Mouse (Mus musculus) brain, embryonic 18.5 days (tissue): ENCODE measurements around the gene Rtn4r.

Source experiments
- DNase-seq: peaks from one replicate; pipeline ENCODE4 v3.0.0-alpha.2; 2012; ENCODE audit warnings: low read depth, low spot score

The Rtn4r gene

DNA sequence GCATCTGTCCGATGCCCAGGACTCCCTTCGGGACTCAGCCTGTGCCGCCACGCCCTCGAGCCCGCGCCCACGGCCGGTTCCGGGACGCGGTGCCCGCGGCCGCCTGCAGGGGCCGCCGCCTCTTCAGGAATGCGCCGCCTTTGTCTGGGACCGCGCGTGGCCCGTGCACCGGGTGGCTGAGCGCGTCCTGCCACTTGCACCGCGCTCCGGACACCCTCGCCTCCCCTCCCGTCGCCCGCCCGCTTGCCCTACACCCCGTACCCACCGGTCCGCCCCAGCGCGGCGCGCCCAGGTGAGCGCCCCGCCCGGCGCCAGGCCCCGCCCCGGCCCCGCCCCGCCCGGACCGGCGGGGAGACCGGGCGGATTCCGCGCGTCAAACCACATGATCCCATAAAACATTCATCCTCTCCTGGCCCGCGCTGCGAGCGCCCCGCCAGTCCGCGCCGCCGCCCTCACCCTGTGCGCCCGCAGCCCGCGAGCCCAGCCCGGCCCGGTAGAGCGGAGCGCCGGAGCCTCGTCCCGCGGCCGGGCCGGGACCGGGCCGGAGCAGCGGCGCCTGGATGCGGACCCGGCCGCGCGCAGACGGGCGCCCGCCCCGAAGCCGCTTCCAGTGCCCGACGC lies at the start of gene Rtn4r:
Gene Rtn4r, plus strand, starts transcription at position 402 of the 621 bp plus-strand sequence.
- no peak for DNase-seq

- no peak for DNase-seq
These were observed 49.0 kb upstream of the Rtn4r start for GRCm38 (mm10) chr16:18078314-18079015.

DNA sequence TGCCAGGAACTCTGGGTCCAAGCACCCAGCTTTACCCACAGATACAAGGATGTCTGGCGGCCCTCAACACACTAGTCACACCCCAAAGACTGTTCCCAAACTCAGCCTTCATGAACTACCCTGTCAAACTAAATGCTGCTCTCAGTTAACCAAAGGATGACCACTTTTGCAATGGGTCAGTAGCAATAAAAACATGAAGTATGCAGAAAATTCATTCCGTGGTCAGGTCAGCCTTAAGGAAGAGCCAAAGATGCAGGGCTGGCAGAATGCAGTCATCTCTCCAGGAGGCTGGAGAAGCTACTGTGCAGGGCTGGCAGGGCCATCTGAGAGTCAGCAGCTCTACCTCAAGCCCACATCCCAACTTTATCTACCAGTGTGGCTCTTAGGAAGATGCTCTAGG lies 48.1 kb upstream of the Rtn4r start:
- no peak for DNase-seq

DNA sequence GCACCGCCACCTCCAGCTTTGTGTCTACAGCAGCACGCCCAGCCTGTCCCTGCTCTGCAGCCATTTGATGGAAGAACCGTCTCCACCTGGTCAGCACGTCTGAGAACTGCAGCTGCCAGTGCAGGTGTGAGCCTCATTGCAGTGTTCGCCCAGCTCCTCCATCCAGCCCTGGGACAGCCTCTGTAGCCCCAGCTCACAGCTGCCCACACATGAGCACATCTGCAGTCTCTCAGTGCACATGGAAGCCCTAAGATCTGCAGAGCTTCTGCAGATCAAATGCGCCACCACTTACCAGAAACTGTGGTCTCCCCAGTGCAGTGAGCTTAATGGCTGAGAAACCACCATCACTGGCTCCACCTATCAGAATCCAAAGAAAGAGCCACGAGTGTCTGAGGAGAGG lies 47.3 kb upstream of the Rtn4r start:
- no peak for DNase-seq

- no peak for DNase-seq
These were observed 46.2 kb upstream of the Rtn4r start for GRCm38 (mm10) chr16:18081149-18081827.

DNA sequence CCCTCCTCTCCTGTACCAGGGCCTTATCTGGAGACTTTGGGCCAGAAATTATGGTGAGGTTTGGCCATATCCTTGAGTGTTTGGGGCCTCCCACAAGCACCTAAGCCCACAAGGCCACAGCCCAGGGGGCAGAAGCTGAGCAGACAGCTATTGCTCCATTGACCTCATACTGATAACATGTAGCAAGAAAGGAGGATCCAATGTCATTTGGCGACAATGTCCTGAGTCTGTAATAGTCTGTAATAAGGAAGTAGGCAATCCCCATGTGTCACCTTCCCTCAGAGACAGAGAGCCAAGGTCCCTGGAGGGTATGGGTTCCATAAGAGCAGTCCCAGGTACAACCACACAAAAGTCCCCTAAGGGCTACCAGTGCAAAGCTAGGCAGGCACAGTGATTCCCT lies 45.2 kb upstream of the Rtn4r start:
- DNase-seq: no peak

DNA sequence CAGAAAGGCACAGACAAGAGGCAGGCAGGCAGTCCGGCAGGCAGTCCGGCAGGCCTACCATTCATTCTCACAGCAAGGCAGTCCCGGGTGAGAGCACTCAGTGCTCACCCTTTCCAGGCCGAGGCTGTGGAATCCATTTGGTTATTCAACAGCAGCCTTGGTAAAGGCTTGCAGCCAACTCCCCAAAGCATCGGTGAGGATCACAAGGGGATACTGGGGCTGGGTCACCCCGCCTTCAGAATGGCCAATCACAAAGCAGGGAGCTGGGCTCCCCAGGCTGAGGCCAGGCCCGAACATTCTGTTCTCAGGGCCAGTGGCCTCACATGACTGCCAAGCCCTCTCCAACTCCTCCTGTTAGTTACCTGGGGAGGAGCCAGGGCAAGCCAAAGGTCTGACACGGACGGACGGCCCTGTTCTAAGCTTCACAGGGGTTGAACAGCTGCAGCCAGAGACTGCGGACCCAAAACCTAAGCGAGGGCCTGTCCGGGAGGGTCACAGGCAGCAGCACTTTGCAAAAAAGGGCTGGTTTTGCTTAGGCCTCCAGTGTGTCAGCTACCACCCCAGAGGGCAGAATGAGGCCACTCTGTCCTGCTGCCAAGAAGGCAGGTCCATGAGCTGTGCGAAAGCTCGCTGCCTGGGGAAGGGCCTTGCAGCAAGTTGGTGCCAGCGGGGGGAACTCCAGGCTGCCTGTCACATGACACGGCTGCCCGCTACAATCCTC lies 44.1 kb upstream of the Rtn4r start:
- DNase-seq: no peak

DNA sequence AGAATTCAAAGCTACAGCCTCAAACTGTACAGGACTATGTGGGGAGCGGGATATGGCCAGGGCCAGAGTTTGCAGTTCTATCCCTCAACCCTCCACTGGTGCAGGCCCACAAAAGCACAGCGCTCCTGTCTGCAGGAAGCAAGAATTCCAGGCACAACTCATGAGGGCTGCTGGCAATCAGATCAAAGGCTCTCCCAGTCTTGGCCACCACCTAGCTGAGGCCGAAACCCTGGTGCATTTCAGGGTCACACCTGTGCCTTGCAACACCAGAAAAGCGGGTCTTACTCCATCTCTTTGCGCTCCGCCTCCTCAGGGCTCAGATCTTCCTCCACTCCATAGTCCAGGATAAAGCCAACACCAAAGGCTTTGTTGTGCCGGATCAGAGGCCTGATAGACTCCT lies 43.2 kb upstream of the Rtn4r start:
- no peak for DNase-seq

GRCm38 (mm10) chr16:18087101-18087500 lies 40.3 kb upstream of the Rtn4r start:
- DNase-seq: no peak

GRCm38 (mm10) chr16:18096348-18096747 lies 31.1 kb upstream of the Rtn4r start:
- DNase-seq: no peak

DNA sequence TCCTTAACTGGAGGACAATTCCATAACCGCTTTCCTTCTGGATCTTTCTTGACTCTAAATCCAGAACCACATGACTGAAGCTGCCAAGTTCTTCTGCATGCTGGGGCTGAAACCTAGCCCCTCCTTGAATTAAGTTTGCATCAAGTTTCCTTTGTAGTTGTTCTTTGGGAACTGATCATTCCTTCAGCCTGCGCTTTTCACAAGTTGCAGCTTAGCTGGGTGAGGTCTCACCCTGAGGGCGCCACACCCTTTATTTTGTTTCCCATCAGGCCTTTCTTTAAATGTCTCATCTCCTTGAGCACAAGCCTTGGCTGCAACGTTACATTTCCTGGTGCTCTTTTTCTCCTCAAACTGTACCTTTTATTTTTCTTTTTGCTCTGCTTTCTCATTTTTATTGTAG lies 24.6 kb upstream of the Rtn4r start:
- DNase-seq: no peak

DNA sequence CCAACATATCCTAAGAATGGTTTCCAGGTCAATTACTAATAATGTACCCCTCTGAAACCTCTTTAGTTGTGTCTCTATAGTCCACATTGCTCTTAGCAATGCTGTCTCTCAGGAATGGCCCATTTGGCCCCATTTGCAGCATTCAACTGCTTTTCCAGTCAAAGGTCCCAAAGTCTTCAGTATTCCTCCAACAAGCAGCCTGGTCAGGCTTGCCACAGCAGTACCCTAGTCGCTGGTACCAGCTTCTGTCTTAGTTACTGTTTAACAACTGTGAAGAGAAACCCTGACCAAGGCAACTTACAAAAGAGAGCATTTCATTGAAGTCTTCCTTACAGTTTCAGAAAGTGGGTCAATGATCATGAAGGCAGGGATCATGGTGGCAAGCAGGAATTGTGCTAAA lies 24.1 kb upstream of the Rtn4r start:
- DNase-seq: no peak

GRCm38 (mm10) chr16:18103808-18104207 lies 23.6 kb upstream of the Rtn4r start:
- DNase-seq: no peak

DNA sequence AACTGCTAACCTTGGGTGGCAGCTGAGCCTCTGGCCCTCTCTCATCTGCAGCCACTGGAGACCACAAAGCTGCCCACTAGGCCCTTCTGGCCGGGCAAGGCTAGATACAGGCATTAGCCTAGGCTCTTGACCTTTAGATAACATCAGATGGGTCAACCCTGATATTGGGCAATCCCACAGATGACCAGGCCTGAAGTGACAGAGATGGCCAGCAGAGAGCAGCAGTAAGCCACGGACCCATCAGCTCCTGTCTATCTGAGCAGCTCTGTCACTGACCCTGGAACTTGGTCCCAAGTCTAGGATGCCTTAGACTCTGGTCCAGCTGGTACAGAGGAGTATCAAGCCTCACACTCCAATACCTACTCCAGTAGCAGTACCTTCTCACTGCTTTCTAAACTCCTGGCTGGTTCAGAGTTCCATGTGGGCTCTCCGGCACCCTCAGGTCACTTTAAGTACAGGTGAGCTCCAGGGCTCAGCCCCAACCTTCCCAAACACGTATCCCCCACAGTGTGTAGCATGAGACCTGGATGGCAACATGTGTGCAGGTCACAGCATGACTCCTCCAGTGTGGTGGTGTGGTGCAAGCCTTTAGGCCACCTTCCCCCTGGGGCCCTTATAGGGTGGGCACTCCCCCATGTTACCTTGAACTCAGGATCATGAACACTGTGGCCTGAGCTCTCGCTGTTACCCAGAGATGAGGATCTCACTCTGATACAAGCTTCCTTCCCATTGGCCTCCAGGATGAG lies 19.0 kb upstream of the Rtn4r start:
- DNase-seq: no peak

DNA sequence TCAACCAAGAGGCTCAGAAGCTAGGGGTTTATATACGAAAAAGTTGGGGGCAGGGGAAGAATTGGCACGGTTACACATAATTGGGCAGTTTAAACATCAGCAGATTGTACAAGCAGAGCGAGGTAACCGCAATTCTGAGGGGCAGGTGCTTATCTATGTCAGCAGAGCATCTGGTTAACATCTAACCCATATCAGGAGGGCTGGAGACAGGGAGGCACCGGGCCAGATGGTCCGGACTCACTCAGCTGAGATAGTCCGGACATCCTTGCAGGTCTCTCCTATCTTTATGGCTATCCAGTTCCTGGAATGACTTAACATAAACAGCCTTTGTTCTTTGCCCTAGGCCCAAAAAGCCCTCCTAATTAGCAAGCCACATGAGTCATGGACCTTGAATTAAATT lies 16.4 kb upstream of the Rtn4r start:
- DNase-seq: no peak

DNA sequence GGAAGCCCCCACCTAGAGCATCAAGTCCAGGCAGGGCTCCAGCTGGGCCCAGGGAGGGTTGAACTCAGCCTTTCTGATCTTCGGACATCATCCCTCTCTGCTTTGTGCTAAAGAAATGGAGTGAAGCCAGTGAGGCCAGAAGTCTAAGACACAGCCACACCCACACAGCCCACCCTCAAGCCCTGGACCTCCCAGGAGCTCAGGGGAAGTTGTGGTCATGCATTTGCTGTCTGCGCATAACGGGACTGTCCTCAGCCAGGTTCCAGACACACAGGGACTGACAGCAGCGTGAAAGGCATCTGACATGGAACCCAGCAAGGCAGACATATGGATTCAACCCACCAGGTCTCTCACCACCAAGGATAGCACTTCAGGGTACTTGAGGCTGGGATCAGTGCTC lies 11.0 kb upstream of the Rtn4r start:
- DNase-seq: no peak

DNA sequence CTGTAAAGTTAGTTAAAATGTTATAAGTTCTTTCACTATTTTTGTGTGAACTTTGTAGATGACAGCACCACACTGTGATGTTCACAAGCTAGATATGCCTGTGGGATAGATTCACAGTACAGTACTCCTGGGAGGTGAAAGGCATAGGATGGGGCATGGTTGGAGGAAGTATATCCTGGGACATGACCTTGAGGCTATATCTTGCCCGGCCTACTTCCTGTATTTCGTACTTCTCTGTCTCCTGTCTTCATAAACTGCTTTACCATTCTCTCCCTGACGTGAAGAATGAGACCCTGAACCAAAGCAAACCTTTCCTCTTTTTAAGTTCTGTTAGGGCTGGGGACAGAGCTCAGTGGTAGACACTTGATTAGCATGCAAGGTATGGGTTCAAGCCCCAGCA lies 9.2 kb upstream of the Rtn4r start:
- no peak for DNase-seq

GRCm38 (mm10) chr16:18119031-18119730 lies 8.3 kb upstream of the Rtn4r start:
- DNase-seq: no peak

DNA sequence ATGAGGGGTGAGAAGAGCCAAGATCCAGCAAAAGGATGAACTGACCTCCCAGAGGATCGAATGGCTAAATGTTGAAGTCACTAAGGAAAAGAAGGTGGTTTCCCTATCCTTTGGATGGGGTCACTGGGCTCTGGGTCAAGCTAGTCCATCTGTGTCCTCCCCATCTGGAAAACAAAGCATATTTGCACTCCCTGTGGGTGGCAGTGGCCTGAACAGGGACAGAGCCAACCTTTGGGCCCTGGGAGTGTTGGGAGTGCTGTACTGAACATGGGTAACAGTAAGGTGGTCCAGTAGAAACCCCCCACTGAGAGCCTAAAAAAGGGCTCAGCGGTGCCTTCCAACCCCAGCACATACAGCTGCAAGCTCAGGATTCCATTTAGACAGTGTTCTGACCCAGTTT lies 4.7 kb upstream of the Rtn4r start:
- no peak for DNase-seq

- no peak for DNase-seq
These were observed 4.0 kb upstream of the Rtn4r start for GRCm38 (mm10) chr16:18123471-18123870.

- no peak for DNase-seq
These were observed 3.4 kb upstream of the Rtn4r start for GRCm38 (mm10) chr16:18124040-18124439.
